Mouse (Mus musculus) thymus, adult 2 months (tissue): ENCODE results near the gene 5730596B20Rik. TPM values are rescaled to one million over a fixed set of nuclear protein-coding genes. Genes with fewer than 3 reads are reported as not detected.

ENCODE experiments used
- DNase-seq: peaks from one replicate; pipeline ENCODE4 v3.0.0; 2021
- H3K27ac ChIP-seq: fragments of 200-500 bp; 2 replicates; pipeline ENCODE4 v1.5.1; 2012; ENCODE audit warnings: low read length, control low read depth; ENCODE audit not compliant: control insufficient read depth, insufficient read depth
- H3K27me3 ChIP-seq: fragments of 200-500 bp; 2 replicates; pipeline ENCODE4 v1.6.1; 2012; ENCODE audit warnings: mild to moderate bottlenecking, low read length, moderate library complexity, mixed read lengths; ENCODE audit not compliant: control insufficient read depth, insufficient read depth
- H3K36me3 ChIP-seq: fragments of 200-500 bp; 2 replicates; pipeline ENCODE4 v1.6.1; 2012; ENCODE audit warnings: mild to moderate bottlenecking, low read length, moderate library complexity; ENCODE audit not compliant: control insufficient read depth, insufficient read depth
- H3K4me1 ChIP-seq: fragments of 200-500 bp; replicated peaks from 2 replicates; pipeline ENCODE4 v1.6.1; 2012; ENCODE audit warnings: low read length; ENCODE audit not compliant: control insufficient read depth, insufficient read depth
- H3K4me3 ChIP-seq: fragments of 200-500 bp; 2 replicates; pipeline ENCODE4 v1.5.1; 2012; ENCODE audit warnings: mild to moderate bottlenecking, low read length, control low read depth, moderate library complexity; ENCODE audit not compliant: control insufficient read depth, insufficient read depth
- CTCF ChIP-seq: fragments of 200-500 bp; IDR thresholded peaks from 2 replicates; pipeline ENCODE4 v1.5.1; 2012; ENCODE audit warnings: mild to moderate bottlenecking, control low read depth, low read length, moderate library complexity, borderline replicate concordance; ENCODE audit not compliant: control insufficient read depth, poor library complexity, insufficient read depth; ENCODE audit errors: extremely low read depth
- POLR2A ChIP-seq: fragments of 200-500 bp; IDR thresholded peaks from 2 replicates; pipeline ENCODE4 v1.6.1; 2012; ENCODE audit warnings: mild to moderate bottlenecking, low read length, control low read depth, moderate library complexity; ENCODE audit not compliant: control insufficient read depth, poor library complexity, insufficient read depth; ENCODE audit errors: extremely low read depth
- WGBS: fragments of 180-500 bp; shearing (Covaris S2); methylation state at CpG from one replicate; pipeline ENCODE4 v1.1.7; 2018; 5-methylcytosine and 5-hydroxymethylcytosine counted together
- polyA plus RNA-seq: library from polyadenylated mRNA; depleted of rRNA; stranded (reverse); fragments of >200 nt; gene quantifications from 2 replicates; pipeline ENCODE4 v1.2.3, GENCODE M21; 2012

5730596B20Rik gene
- polyA plus RNA-seq, 1 experiment, result 0.04 TPM

DNA sequence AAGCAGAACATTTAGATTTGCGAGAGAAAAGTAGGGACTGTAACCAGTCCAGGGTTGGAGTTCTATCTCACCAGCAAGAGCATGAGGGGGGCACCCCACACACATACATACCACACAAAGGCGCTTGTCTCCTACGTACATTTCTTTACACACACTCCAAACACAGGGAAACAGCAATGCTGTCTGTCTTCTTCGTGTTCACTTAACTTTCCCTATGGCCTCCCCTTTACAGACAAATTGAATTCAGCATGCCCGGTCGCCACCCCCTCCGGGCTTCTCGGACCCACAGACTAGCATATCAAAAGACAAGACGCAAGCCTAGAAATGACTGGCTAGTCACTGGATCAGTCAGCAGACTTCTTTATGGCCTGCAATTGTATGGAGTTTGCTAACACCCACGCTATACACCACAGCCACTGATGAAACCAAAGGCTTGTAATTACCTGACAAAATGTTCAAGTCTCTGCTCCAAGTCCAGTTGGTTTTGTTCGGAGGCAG is 3.0 kb downstream of the 5730596B20Rik start:
- Histone ChIP-seq H3K4me1 (no peaks in the 10 kb centered on the region), H3K27me3 (no peaks in the 10 kb centered on the region), H3K36me3 (no peaks in the 10 kb centered on the region), H3K27ac (no peak overlapping the region), H3K4me3 (no peak overlapping the region)
- DNase-seq, result no peak
- WGBS, result 96% methylated on average over 11 of the region's 11 CpGs
- TF ChIP-seq CTCF (no peak), POLR2A (no peak)

DNA sequence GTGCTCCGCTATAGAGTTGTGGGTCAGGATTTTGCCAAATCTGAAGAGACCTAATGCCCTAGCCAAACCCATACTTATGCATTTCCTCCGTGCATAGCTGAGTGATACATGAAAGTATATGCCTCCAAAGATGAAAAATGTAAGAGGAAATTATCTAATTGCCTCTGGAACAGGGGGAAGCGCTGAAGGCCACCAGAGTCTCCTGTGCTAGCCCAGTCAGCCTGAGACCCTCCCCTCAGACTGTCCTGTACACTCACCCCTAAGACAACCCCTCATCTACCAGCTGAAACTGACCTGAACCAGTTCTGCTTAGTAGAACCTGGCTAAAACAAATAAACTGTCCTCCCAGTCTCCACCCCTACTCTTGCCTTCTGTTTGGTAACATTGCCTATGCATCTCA is 3.4 kb downstream of the 5730596B20Rik start:
- no peaks in the 10 kb centered on the region for H3K36me3 ChIP-seq
- no peak for DNase-seq
- no peaks in the 10 kb centered on the region for H3K4me1 ChIP-seq
- no peaks in the 10 kb centered on the region for H3K27me3 ChIP-seq
- H3K4me3 ChIP-seq, result no peak overlapping the region
- no peak for TF ChIP-seq CTCF
- WGBS, result 91% methylated on average over 3 of the region's 3 CpGs
- H3K27ac ChIP-seq, result no peak overlapping the region

DNA sequence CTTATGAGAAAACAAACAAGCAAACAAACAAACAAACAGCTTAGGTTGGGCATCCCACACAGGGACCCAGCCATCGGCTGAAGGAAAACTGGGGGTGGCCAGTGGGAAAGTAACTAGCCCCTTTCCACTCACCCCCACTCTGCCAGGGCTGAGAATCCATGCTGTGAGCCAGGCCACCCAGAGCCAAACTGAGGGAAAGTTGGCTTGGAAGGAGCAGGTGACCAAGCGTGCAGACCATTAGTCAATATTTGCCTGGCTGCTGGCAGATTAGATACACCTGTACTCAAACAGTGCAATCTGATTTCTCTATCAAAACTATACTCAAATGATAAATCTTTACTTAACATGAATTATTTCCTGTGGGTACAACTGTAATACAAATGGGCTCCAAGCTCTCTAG is 4.7 kb downstream of the 5730596B20Rik start:
- Histone ChIP-seq H3K4me1 (no peaks in the 10 kb centered on the region), H3K4me3 (no peak overlapping the region), H3K36me3 (no peaks in the 10 kb centered on the region), H3K27me3 (no peaks in the 10 kb centered on the region), H3K27ac (no peak overlapping the region)
- TF ChIP-seq CTCF (no peak), POLR2A (no peak)
- 96% methylated on average over 2 of the region's 2 CpGs for WGBS
- DNase-seq, result no peak

DNA sequence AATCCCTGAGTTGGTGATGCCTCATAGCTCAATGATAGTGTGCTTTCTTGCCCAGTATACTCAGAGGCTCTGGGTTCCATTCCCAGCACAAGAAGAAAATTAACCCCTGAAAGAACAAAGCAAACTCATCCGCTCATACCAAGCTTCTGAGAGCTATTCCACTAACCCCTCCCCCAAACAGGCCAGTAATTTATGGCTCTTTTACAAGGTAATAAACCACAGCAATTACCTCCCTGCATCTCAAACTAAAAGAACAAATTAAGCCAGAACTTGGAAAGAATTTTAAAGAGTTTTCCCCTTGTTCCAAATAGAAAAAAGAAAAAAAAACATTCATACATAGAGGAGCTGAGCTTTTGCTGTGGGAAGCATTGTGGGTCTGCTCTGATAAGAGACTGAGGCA is 5.5 kb downstream of the 5730596B20Rik start:
- Histone ChIP-seq H3K4me1 (no peaks in the 10 kb centered on the region), H3K27ac (no peak overlapping the region), H3K27me3 (no peaks in the 10 kb centered on the region), H3K4me3 (no peak overlapping the region), H3K36me3 (no peaks in the 10 kb centered on the region)
- 97% methylated on average over 1 of the region's 1 CpGs for WGBS
- no peak for TF ChIP-seq CTCF
- TF ChIP-seq POLR2A, result no peak
- no peak for DNase-seq

DNA sequence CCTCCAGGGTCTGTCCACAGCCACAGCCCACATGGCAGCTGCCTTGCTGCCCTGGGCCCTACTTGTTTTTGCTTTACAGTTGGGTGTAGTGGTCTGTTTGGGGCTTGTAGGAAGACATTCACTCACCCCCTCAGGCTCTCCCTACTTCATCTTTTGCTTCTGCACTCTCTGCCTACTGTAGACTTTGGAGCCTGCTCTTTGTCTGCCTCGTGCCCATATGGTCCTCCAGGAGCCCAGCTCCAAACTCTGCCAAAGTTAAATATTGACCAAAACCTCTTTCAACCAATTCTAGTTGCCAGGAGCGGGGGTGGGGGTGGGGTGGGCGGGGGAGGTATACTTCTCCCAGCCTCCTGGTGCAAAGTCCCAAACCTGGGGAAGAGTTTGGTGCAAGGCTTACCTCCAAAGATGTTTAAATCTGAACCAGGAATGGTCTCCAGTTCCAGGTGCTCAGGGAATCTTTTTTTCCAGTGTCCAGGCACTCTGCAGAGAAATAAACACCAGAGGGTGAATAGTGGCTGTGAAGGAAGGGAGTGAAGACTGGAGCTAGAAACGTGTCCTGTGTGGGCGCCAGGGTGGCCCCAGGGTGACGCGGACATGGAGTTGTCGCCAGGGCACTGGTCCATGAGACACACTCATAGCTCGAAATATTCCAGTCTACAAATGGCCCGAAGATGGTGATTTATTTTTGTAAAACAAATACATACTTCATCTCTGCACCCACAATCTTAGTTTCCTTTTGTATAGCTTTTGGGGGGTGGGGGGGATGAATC is 6.2 kb downstream of the 5730596B20Rik start:
- Histone ChIP-seq H3K4me3 (no peak overlapping the region), H3K4me1 (no peaks in the 10 kb centered on the region), H3K36me3 (no peaks in the 10 kb centered on the region), H3K27me3 (no peaks in the 10 kb centered on the region), H3K27ac (no peak overlapping the region)
- no peak for DNase-seq
- no peak for TF ChIP-seq CTCF
- TF ChIP-seq POLR2A, result no peak
- WGBS, result 94% methylated on average over 10 of the region's 10 CpGs

DNA sequence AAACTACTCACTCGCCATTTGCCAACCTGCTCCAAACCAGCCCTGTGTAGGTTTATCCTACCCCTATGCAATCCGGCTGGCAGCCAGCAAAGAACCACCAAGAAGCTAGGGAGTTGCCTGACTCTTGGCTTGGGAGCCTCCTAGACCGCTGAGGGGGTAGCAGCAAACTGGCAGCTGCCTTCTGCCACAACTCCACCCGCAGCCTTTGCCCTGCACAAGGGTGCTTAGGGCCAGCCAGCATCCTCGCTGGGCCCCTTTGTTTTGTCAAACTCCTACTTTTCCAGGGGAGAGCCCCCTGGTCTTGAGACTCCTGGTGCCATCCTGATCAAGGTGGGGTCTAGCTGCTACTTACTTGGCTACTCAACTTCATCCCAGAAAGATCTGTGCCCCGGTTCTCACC is 7.4 kb downstream of the 5730596B20Rik start:
- H3K4me3 ChIP-seq, result no peak overlapping the region
- no peak overlapping the region for H3K27ac ChIP-seq
- H3K27me3 ChIP-seq, result no peaks in the 10 kb centered on the region
- no peak for DNase-seq
- no peaks in the 10 kb centered on the region for H3K4me1 ChIP-seq
- H3K36me3 ChIP-seq, result no peaks in the 10 kb centered on the region
- no peak for TF ChIP-seq POLR2A
- no peak for TF ChIP-seq CTCF
- 88% methylated on average over 6 of the region's 6 CpGs for WGBS
